Mouse (Mus musculus) bone marrow macrophage, adult 2 months (primary cell): ENCODE measurements around the gene 1700066M21Rik.

Experiments
- CTCF ChIP-seq: IDR thresholded peaks from 2 replicates; pipeline ENCODE4 v1.5.1; 2012; ENCODE audit warnings: low read depth, mild to moderate bottlenecking, low read length, moderate library complexity
- POLR2A ChIP-seq: IDR thresholded peaks from 2 replicates; pipeline ENCODE4 v1.6.1; 2012; ENCODE audit warnings: mild to moderate bottlenecking, low read depth, low read length, borderline replicate concordance

GRCm38 (mm10) chr1:57351941-57352340 is 25.5 kb upstream of the 1700066M21Rik start:
- TF ChIP-seq CTCF (no peak), POLR2A (no peak)
